Mouse (Mus musculus): ENCODE results near the gene Vcp.

The Vcp gene

GRCm38 (mm10) chr4:42945043-42945442 is 55.3 kb downstream of the Vcp start:
- no peak for DNase-seq (ENCODE audit: low spot score)

- DNase-seq (ENCODE audit: low spot score) = no peak
Observed at GRCm38 (mm10) chr4:42944185-42944584, 56.1 kb downstream of the Vcp start.

GRCm38 (mm10) chr4:42943341-42943740 is 57.0 kb downstream of the Vcp start:
- DNase-seq (ENCODE audit: low spot score) = no peak

GRCm38 (mm10) chr4:42941396-42941795 is 58.9 kb downstream of the Vcp start:
- DNase-seq (ENCODE audit: low spot score) = no peak

- DNase-seq (ENCODE audit: low spot score) = peak; percentile 49
Observed at GRCm38 (mm10) chr4:42933630-42934029, 66.7 kb downstream of the Vcp start.

- no peak for DNase-seq (ENCODE audit: low spot score)
Observed at GRCm38 (mm10) chr4:42932229-42932969, 67.9 kb downstream of the Vcp start.
